Mouse (Mus musculus) lung, adult 2 months (tissue): ENCODE results near the gene Eya2. TPM values are rescaled to one million over a fixed set of nuclear protein-coding genes. Genes with fewer than 3 reads are reported as not detected.

Experiments used
- DNase-seq: peaks from one replicate; pipeline ENCODE4 v3.0.0; 2022
- H3K4me1 ChIP-seq: fragments of 200-500 bp; 2 replicates; pipeline ENCODE4 v1.6.1; 2011; ENCODE audit warnings: low read length; ENCODE audit not compliant: control insufficient read depth, insufficient read depth
- H3K4me3 ChIP-seq: fragments of 200-500 bp; replicated peaks from 2 replicates; pipeline ENCODE3; 2011; ENCODE audit warnings: low read depth, mild to moderate bottlenecking, control low read depth, low read length; ENCODE audit errors: extremely low read depth
- CTCF ChIP-seq: fragments of 200-500 bp; IDR thresholded peaks from 2 replicates; pipeline ENCODE4 v1.5.1; 2011; ENCODE audit warnings: mild to moderate bottlenecking, low read length, control low read depth; ENCODE audit not compliant: insufficient read depth
- POLR2A ChIP-seq: fragments of 200-500 bp; IDR thresholded peaks from 2 replicates; pipeline ENCODE4 v1.6.1; 2011; ENCODE audit warnings: low read depth, mild to moderate bottlenecking, control low read depth, low read length, borderline replicate concordance; ENCODE audit errors: extremely low read depth
- WGBS: fragments of 180-500 bp; shearing (Covaris S2); methylation state at CpG from one replicate; pipeline ENCODE4 v1.1.7; 2018; 5-methylcytosine and 5-hydroxymethylcytosine counted together
- polyA plus RNA-seq: library from polyadenylated mRNA; depleted of rRNA; stranded (reverse); fragments of >200 nt; gene quantifications from 2 replicates; pipeline ENCODE4 v1.2.3, GENCODE M21; 2012

The Eya2 gene
- polyA plus RNA-seq, 1 experiment = 89.3 TPM

DNA sequence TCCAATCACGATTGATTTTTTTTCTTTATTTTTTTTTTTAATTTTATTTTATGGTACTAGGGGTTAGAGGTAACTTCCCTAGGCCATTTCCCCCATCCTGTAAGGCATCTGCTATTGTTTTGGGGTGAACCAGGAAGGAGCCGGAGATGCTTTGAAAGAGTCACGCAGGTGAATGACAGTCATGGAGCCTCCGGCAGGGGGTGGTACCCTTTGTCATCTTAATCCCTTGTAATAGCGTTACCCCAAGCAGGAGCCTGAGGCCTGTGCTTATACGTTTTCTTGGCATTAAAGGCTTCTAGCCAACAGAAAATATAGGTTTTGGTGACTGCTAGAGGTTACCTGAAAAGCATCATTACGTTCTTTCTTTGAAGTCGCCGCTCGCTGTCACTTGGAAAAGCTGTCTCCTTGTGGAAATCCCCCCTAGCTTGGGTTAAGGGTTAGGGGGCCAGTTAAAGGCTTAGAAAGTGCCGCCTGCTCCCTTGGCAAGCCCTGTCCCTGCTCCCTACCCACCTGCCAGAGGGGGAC is 146.8 kb downstream of the Eya2 start:
- no peak overlapping the region for H3K4me3 ChIP-seq
- 48% methylated on average over 11 of the region's 11 CpGs for WGBS
- TF ChIP-seq POLR2A (no peak), CTCF (no peak)
- H3K4me1 ChIP-seq = no peaks in the 10 kb centered on the region
- no peak for DNase-seq

DNA sequence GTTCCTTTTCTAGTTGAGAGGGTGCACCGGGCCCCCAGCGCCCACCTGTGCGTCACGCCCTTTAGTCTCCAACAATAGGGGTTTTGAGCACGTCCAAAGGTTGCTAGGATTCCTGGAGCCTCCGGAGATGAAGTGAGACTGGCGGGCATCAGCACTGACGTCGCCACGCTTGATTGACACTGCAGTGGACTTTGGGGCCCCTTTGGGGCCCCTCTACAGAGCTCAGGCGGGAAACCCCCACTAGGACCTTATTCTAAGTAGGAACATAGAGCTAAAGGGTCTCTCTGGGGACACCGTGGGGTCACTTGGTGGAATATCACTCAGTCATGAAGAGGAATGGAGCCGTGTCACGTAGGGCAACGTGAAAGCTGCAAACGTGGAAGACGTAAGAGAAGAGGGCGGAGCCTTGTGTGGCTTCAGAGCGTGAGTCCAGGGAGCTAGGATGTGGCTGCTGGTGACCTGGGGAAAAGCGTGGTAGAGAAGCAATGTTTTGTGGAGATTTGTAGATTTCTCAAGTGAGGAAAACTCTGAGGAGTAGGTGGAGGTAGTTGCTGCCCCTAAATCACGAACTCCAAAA is 147.5 kb downstream of the Eya2 start:
- WGBS = 56% methylated on average over 21 of the region's 21 CpGs
- H3K4me3 ChIP-seq = no peak overlapping the region
- TF ChIP-seq CTCF (no peak), POLR2A (no peak)
- no peak for DNase-seq
- no peaks in the 10 kb centered on the region for H3K4me1 ChIP-seq

DNA sequence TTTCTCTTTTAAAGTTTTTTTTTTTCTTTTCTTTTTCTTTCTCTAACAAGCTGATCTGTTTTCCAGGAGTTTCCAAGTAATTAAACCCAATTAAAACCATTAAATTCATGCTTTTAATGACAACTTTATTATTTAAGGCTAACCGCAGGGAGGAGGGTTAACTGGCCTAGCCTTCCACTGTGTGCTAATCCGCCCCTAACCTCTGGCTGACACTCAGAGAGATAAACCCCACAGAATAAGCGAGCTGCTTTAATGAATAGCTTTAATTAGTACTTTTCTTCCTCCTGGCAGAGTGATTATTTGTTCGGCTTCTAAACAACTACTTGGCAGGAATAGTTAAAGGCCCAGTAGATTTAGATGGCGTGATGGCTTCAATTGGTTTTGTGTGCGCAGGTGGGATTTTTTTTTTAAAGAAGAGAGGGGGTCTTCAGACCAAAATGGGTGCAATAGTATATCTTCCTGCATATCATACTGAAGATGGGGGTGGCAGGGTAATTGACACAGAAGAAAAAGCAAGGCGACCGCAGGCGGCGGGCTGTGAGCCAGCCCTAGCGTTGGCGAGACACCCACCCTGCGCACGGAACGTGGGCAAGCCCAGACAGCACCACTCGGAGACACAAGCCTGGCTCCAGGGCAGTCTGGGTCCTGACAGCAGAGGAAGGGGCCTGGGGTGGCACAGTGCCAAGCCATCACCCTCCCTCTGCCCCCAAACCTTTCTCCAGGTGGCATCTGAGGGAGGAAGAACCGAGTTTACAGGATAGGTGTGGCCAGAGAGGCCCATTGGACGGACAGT is 150.7 kb downstream of the Eya2 start:
- TF ChIP-seq CTCF (no peak), POLR2A (no peak)
- H3K4me3 ChIP-seq = no peak overlapping the region
- H3K4me1 ChIP-seq = peaks cover 2% of the 10 kb centered on the region; the same call in 1 of the 2 replicates
- WGBS = 74% methylated on average over 18 of the region's 18 CpGs
- no peak for DNase-seq

DNA sequence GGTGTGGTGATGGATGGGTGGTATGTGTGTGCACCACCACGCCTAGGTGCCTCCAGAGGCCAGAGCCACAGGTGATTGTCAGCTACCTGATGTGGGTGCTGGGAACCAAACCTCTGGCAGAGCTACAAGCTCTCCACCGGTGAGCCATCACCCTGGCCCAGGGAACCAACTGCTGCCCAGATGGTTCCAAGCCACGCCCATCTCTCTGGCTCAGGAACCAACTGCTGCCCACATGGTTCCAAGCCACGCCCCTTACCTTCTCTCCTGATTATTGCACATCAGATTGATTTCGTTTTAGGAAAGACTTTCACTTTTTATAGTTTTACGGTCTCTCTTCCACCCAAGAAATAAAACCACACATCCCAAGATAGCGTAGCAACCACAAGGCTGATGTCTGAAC is 153.1 kb downstream of the Eya2 start:
- Histone ChIP-seq H3K4me1 (peaks cover 2% of the 10 kb centered on the region; the same call in 1 of the 2 replicates), H3K4me3 (no peak overlapping the region)
- TF ChIP-seq POLR2A = no peak
- TF ChIP-seq CTCF = no peak
- WGBS = 62% methylated on average over 7 of the region's 7 CpGs
- DNase-seq = no peak

DNA sequence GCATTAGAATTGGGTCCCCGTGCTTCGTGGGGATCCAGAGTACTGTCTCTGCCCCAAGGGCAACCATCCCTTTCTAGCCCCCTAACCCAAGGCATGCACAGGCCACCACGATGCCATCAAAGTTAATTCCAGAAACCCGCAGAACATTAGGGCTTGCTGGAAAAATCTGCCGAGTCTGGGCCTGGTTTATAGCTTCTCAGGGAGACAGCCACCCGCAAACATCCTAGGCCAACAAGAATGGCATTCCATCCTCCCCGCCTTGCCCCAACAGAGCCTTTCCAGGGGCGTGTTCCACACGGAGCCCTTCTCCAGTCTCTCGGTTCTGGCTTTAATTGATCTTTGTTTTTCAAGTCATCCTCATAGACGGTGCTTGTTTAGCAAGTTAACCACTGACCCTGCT is 153.6 kb downstream of the Eya2 start:
- no peak for DNase-seq
- 32% methylated on average over 11 of the region's 11 CpGs for WGBS
- H3K4me1 ChIP-seq = peaks cover 2% of the 10 kb centered on the region; the same call in 1 of the 2 replicates
- H3K4me3 ChIP-seq = no peak overlapping the region
- TF ChIP-seq POLR2A (no peak), CTCF (no peak)

DNA sequence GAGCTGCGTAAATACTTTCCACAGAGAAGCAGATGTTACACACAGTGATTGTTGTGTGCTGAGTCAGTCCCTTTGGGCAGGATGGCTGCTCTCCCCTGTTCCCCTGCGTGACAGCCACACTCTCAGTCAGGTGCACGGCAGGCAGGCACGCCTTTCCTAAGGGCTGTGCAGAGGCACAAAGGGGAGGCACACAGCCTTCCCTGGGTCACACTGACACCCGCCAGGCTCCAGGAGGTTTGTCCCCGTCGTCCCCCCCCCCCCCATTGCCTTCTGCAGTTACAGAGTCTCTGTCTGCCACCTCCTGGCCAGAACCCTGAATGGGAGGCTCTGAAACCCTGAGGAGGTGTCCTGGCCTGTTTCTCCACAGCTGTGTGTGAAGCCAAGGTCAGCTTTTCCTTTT is 156.2 kb downstream of the Eya2 start:
- 39% methylated on average over 7 of the region's 7 CpGs for WGBS
- TF ChIP-seq POLR2A (no peak), CTCF (no peak)
- Histone ChIP-seq H3K4me3 (no peak overlapping the region), H3K4me1 (peaks cover 2% of the 10 kb centered on the region; the same call in 1 of the 2 replicates)
- DNase-seq = no peak

DNA sequence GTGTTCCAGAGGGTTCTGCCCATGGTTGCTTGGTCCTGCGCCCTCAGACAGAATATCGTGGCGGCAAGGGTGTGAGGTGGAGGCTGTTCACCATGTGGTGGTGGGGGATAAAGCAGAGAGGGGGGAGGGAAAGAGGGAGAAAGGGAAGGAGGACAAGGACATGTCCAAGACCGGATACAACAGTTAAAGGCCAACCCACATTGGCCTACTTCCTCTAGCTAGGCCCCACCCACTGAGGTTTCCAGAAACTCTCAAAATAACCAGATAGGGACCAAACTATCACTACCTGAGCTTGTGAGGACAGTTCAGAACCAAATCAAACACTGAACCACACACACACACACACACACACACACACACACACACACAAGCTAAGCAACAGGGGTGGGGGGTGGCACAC is 157.9 kb downstream of the Eya2 start:
- no peak for DNase-seq
- Histone ChIP-seq H3K4me1 (peaks cover 2% of the 10 kb centered on the region; the same call in 1 of the 2 replicates), H3K4me3 (no peak overlapping the region)
- TF ChIP-seq POLR2A (no peak), CTCF (no peak)
- WGBS = 75% methylated on average over 4 of the region's 4 CpGs

DNA sequence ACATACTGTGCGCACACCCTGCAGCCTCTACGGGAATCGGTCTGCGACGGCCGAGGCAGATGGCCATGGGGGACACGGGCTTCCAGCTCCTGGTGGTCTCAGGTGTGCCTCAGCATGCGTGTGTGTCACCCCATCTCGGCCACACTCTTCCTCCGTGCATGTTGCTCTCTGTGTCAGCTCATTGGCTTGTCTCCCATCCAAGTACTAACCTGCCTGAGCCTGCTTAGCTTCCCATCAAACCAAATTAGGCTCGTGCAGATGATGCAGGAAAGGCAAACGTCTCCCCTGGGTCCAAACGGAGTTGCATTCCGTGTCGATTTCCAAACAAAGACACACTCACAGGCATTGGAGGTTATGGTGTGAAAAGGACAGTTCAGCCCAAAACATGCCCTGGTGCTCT is 163.0 kb downstream of the Eya2 start:
- DNase-seq = no peak
- TF ChIP-seq CTCF (no peak), POLR2A (no peak)
- Histone ChIP-seq H3K4me3 (no peak overlapping the region), H3K4me1 (no peaks in the 10 kb centered on the region)
- 76% methylated on average over 15 of the region's 15 CpGs for WGBS

DNA sequence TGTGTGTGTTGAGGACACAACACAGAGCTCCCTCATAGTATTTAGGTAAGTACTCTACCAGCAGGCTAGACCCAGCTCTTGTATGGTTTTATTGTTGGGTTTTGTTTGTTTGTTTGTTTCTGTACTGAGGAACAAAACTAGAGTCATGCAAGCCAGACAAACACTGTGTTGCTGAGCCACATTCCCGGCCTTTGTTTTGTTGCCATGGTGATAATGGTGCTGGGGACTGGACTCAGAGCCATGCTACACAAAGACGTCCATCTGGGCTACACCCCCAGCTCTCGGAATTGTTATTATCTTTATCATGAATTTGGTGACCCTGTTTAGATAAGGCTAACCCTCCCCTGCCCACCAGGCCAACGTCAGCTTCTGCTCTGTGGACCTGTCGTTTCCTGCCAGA is 163.7 kb downstream of the Eya2 start:
- WGBS = 19% methylated on average over 5 of the region's 5 CpGs
- DNase-seq = no peak
- no peak for TF ChIP-seq CTCF
- no peak for TF ChIP-seq POLR2A
- H3K4me3 ChIP-seq = no peak overlapping the region
- no peaks in the 10 kb centered on the region for H3K4me1 ChIP-seq
